26 mouse cellular contexts compared by ENCODE assay signal in the genomic region with DNA sequence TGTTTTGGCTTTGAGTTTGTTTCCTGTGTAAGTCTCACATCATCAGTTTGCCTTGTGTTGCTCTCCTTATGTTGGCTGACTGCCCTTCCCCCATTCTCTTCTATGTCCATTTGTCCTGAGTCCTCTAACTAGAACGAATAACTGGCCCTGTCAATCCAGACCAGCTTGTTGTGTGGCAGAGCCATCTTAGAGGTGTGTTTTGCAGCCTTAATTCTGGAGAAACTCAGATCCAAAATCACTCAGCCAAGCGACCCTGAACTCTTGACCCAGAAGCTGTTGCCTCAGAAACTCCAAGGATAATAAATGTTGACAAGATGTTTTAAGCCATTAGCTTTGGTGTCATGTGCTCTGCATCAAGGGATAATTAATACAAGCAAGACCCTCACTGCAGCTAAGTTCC.
DNase-seq lines count a peak whose midpoint lies in the region; ATAC-seq and TF ChIP-seq lines count a peak whose summit lies in the region.
"Had no signal": no experiment of that assay in that cellular context is flagged by ENCODE, and none has a peak within 500 bp of the region (broad histone marks: within the 10 kb centered on the region; RNA-seq: fewer than 3 reads in every experiment).

No protein-coding gene starts in this region.

- H3K27ac ChIP-seq in kidney, embryonic 16.5 days (ENCODE audit: low read length) = no peak overlapping the region
- H3K27ac ChIP-seq in liver, adult 2 months (replicated peaks; ENCODE audit: insufficient read depth, low read depth, low read length) = no peak overlapping the region
- H3K27ac ChIP-seq in liver, embryonic 12.5 days = no peak overlapping the region
- H3K27ac ChIP-seq: forebrain, embryonic 13.5 days; hindbrain, embryonic 13.5 days; macrophage; midbrain, embryonic 13.5 days; neural tube, embryonic 13.5 days; stomach, embryonic 15.5 days had no signal

- no peaks in the 10 kb centered on the region for H3K27me3 ChIP-seq in kidney, embryonic 16.5 days (ENCODE audit: insufficient read depth, low read length)
- no peaks in the 10 kb centered on the region for H3K27me3 ChIP-seq in liver, adult 2 months (ENCODE audit: control insufficient read depth, insufficient read depth, low read length)
- H3K27me3 ChIP-seq in liver, embryonic 12.5 days (replicated peaks) = no peaks in the 10 kb centered on the region
- H3K27me3 ChIP-seq: forebrain, embryonic 13.5 days; heart, embryonic 12.5 days; hindbrain, embryonic 13.5 days; midbrain, embryonic 13.5 days; neural tube, embryonic 13.5 days; stomach, embryonic 15.5 days had no signal

- TF ChIP-seq CTCF in liver, adult 2 months (IDR thresholded peaks at IDR 0.05; ENCODE audit: low read depth, low read length) = no peak

- no peak overlapping the region for H3K4me2 ChIP-seq in kidney, embryonic 16.5 days (replicated peaks; ENCODE audit: low read depth, low read length)
- H3K4me2 ChIP-seq in liver, embryonic 12.5 days = no peak overlapping the region
- H3K4me2 ChIP-seq: forebrain, embryonic 13.5 days; heart, embryonic 12.5 days; hindbrain, embryonic 13.5 days; midbrain, embryonic 13.5 days; neural tube, embryonic 13.5 days; stomach, embryonic 15.5 days had no signal

- H3K36me3 ChIP-seq in kidney, embryonic 16.5 days (ENCODE audit: insufficient read depth, low read length) = no peaks in the 10 kb centered on the region
- no peaks in the 10 kb centered on the region for H3K36me3 ChIP-seq in liver, adult 2 months (ENCODE audit: control insufficient read depth, insufficient read depth, low read length)
- H3K36me3 ChIP-seq in liver, embryonic 12.5 days = no peaks in the 10 kb centered on the region
- H3K36me3 ChIP-seq: heart, embryonic 12.5 days; hindbrain, embryonic 13.5 days; midbrain, embryonic 13.5 days; neural tube, embryonic 13.5 days; stomach, embryonic 15.5 days had no signal

- no peaks in the 10 kb centered on the region for H3K79me2 ChIP-seq in liver, adult 2 months (ENCODE audit: control insufficient read depth, insufficient read depth, low read length)

- peaks cover 6% of the 10 kb centered on the region; the same call in 1 of the 2 replicates for H3K4me1 ChIP-seq in kidney, embryonic 16.5 days (ENCODE audit: insufficient read depth, low read length)
- H3K4me1 ChIP-seq in liver, adult 2 months (ENCODE audit: control insufficient read depth, insufficient read depth, low read length) = no peaks in the 10 kb centered on the region
- H3K4me1 ChIP-seq in liver, embryonic 12.5 days = no peaks in the 10 kb centered on the region
- H3K4me1 ChIP-seq: forebrain, embryonic 13.5 days; heart, embryonic 12.5 days; hindbrain, embryonic 13.5 days; midbrain, embryonic 13.5 days; neural tube, embryonic 13.5 days; stomach, embryonic 15.5 days had no signal

- no peak overlapping the region for H3K4me3 ChIP-seq in kidney, embryonic 16.5 days (ENCODE audit: low read length)
- H3K4me3 ChIP-seq in liver, adult 2 months (ENCODE audit: insufficient read depth, low read depth, low read length) = no peak overlapping the region
- H3K4me3 ChIP-seq in liver, embryonic 12.5 days = no peak overlapping the region
- H3K4me3 ChIP-seq: forebrain, embryonic 13.5 days; heart, embryonic 12.5 days; hindbrain, embryonic 13.5 days; midbrain, embryonic 13.5 days; neural tube, embryonic 13.5 days; stomach, embryonic 15.5 days had no signal

- H3K9me3 ChIP-seq in kidney, embryonic 16.5 days (ENCODE audit: low read length) = no peaks in the 10 kb centered on the region
- no peaks in the 10 kb centered on the region for H3K9me3 ChIP-seq in liver, embryonic 12.5 days (replicated peaks)
- H3K9me3 ChIP-seq: forebrain, embryonic 13.5 days; heart, embryonic 12.5 days; hindbrain, embryonic 13.5 days; midbrain, embryonic 13.5 days; neural tube, embryonic 13.5 days; stomach, embryonic 15.5 days had no signal

- H3K9ac ChIP-seq in kidney, embryonic 16.5 days (replicated peaks; ENCODE audit: low read length) = no peak overlapping the region
- H3K9ac ChIP-seq in liver, adult 2 months (ENCODE audit: low read depth, low read length) = no peak overlapping the region
- H3K9ac ChIP-seq in liver, embryonic 12.5 days = no peak overlapping the region
- H3K9ac ChIP-seq: forebrain, embryonic 13.5 days; heart, embryonic 12.5 days; hindbrain, embryonic 13.5 days; midbrain, embryonic 13.5 days; neural tube, embryonic 13.5 days; stomach, embryonic 15.5 days had no signal

- no peak for TF ChIP-seq POLR2A in liver, adult 2 months (IDR thresholded peaks at IDR 0.05; ENCODE audit: extremely low read depth, insufficient read depth, low read length)

- ATAC-seq in kidney, embryonic 16.5 days (ENCODE audit: low FRiP score, low TSS enrichment) = no peak; the same call in 1 of the 2 replicates
- no peak for ATAC-seq in liver, embryonic 12.5 days
- ATAC-seq: forebrain, embryonic 13.5 days; intestine, embryonic 16.5 days; midbrain, embryonic 13.5 days had no signal

- DNase-seq in kidney, adult 9 months = peak; percentile 6
- peak; percentile 0 for DNase-seq in liver, adult 2 months (ENCODE audit: extremely low read depth, low read depth, low spot score)
- peak; percentile 19 for DNase-seq in testis, postnatal 10 days (ENCODE audit: low spot score)
- DNase-seq in testis, postnatal 14 days (ENCODE audit: low spot score) = no peak
- no peak for DNase-seq in right cerebral cortex, adult 2 months (ENCODE audit: low spot score in 2 of 2)
- DNase-seq: adrenal gland, postnatal 25 days; B cell, adult 2 months; cerebellum, adult 11-12 months; cerebellum, adult 9-11 months; gastrocnemius, postnatal 25 days; heart, adult 18-20 months; heart, postnatal 4 days; liver; right cerebral cortex, postnatal 25 days; thymus, adult 18-20 months; thymus, postnatal 25 days had no signal

- WGBS in kidney, embryonic 16.5 days = 25% methylated on average over 2 of the region's 2 CpGs
- 46% methylated on average over 2 of the region's 2 CpGs for WGBS in liver, adult 2 months
- 26% methylated on average over 2 of the region's 2 CpGs for WGBS in liver, embryonic 12.5 days (ENCODE audit: insufficient replicate concordance)

Comparison
In these comparisons a context has a peak if more than half of its experiments do, and no peak if none do; other contexts are left out.
1. DNase-seq: peak in kidney, adult 9 months (single experiment), liver, adult 2 months (single experiment) and testis, postnatal 10 days (single experiment); none in testis, postnatal 14 days (single experiment) and right cerebral cortex, adult 2 months (0 of 2).